Mouse (Mus musculus) granulocyte monocyte progenitor cell, adult 5-6 weeks (primary cell): ENCODE results near the gene Rpl13. TPM values are rescaled to one million over a fixed set of nuclear protein-coding genes. Genes with fewer than 3 reads are reported as not detected.

Source experiments
- ATAC-seq: replicated peaks from 2 replicates; pipeline ENCODE4 v1.8.0; 2016; ENCODE audit warnings: mild to moderate bottlenecking, moderate TSS enrichment, inconsistent platforms; ENCODE audit not compliant: poor library complexity, severe bottlenecking
- total RNA-seq, 2 experiments: library from RNA; stranded (forward) in 1 of 2; stranded (reverse) in 1 of 2; fragments of 200-712, 200-1000 nt in 1 of 2; fragments of >200 nt in 1 of 2; fragmentation: Nextera tagmentation in 1 of 2; gene quantifications; 2 replicates each; pipeline ENCODE4 v1.2.3; 2014 to 2017

Gene Rpl13
- total RNA-seq, 2 experiments from 2014 or later, result 1,716 to 2,167 TPM

- ATAC-seq, result no peak
Observed at GRCm38 (mm10) chr8:123105553-123106326, 3.6 kb downstream of the Rpl13 start.

- ATAC-seq, result no peak
Observed at GRCm38 (mm10) chr8:123106531-123106930, 4.4 kb downstream of the Rpl13 start.

GRCm38 (mm10) chr8:123108010-123108409, 5.9 kb downstream of the Rpl13 start:
- no peak for ATAC-seq

GRCm38 (mm10) chr8:123108953-123109352, 6.8 kb downstream of the Rpl13 start:
- ATAC-seq, result no peak

GRCm38 (mm10) chr8:123110649-123111048, 8.5 kb downstream of the Rpl13 start:
- ATAC-seq, result peak; percentile 81

- no peak for ATAC-seq
Observed at GRCm38 (mm10) chr8:123112892-123113291, 10.7 kb downstream of the Rpl13 start.

GRCm38 (mm10) chr8:123113908-123114469, 11.8 kb downstream of the Rpl13 start:
- no peak for ATAC-seq

GRCm38 (mm10) chr8:123114644-123115043, 12.5 kb downstream of the Rpl13 start:
- no peak for ATAC-seq

- peak; percentile 36 for ATAC-seq
Observed at GRCm38 (mm10) chr8:123117127-123117731, 15.1 kb downstream of the Rpl13 start, which contains the start of gene Cpne7. Cpne7 (plus strand) TSS chr8:123117374.

GRCm38 (mm10) chr8:123117744-123118143, 15.6 kb downstream of the Rpl13 start:
- 0 out of 2 replicates have a peak, but pooled peaks have one; percentile 4 for ATAC-seq

GRCm38 (mm10) chr8:123122059-123122458, 19.9 kb downstream of the Rpl13 start:
- no peak for ATAC-seq

GRCm38 (mm10) chr8:123122670-123123069, 20.5 kb downstream of the Rpl13 start:
- no peak for ATAC-seq

- peak; percentile 63 for ATAC-seq
Observed at GRCm38 (mm10) chr8:123126193-123126816, 24.2 kb downstream of the Rpl13 start.

GRCm38 (mm10) chr8:123131041-123131440, 28.9 kb downstream of the Rpl13 start:
- no peak for ATAC-seq

GRCm38 (mm10) chr8:123132953-123133352, 30.8 kb downstream of the Rpl13 start:
- ATAC-seq, result no peak

- ATAC-seq, result no peak
Observed at GRCm38 (mm10) chr8:123134149-123134713, 32.1 kb downstream of the Rpl13 start.

GRCm38 (mm10) chr8:123135406-123135805, 33.3 kb downstream of the Rpl13 start:
- no peak for ATAC-seq

- no peak for ATAC-seq
Observed at GRCm38 (mm10) chr8:123135806-123136205, 33.7 kb downstream of the Rpl13 start.

- ATAC-seq, result no peak
Observed at GRCm38 (mm10) chr8:123136287-123136686, 34.1 kb downstream of the Rpl13 start.

- no peak for ATAC-seq
Observed at GRCm38 (mm10) chr8:123137645-123138077, 35.5 kb downstream of the Rpl13 start.

- no peak for ATAC-seq
Observed at GRCm38 (mm10) chr8:123138741-123139140, 36.6 kb downstream of the Rpl13 start.
